Mouse (Mus musculus) lung, adult 2 months (tissue): ENCODE measurements around the gene Dcps. TPM values are rescaled to one million over a fixed set of nuclear protein-coding genes. Genes with fewer than 3 reads are reported as not detected.

Experiments
- DNase-seq: peaks from one replicate; pipeline ENCODE4 v3.0.0; 2022
- H3K4me1 ChIP-seq: fragments of 200-500 bp; 2 replicates; pipeline ENCODE4 v1.6.1; 2011; ENCODE audit warnings: low read length; ENCODE audit not compliant: control insufficient read depth, insufficient read depth
- H3K4me3 ChIP-seq: fragments of 200-500 bp; replicated peaks from 2 replicates; pipeline ENCODE3; 2011; ENCODE audit warnings: low read depth, mild to moderate bottlenecking, control low read depth, low read length; ENCODE audit errors: extremely low read depth
- CTCF ChIP-seq: fragments of 200-500 bp; IDR thresholded peaks from 2 replicates; pipeline ENCODE4 v1.5.1; 2011; ENCODE audit warnings: mild to moderate bottlenecking, low read length, control low read depth; ENCODE audit not compliant: insufficient read depth
- POLR2A ChIP-seq: fragments of 200-500 bp; IDR thresholded peaks from 2 replicates; pipeline ENCODE4 v1.6.1; 2011; ENCODE audit warnings: low read depth, mild to moderate bottlenecking, control low read depth, low read length, borderline replicate concordance; ENCODE audit errors: extremely low read depth
- WGBS: fragments of 180-500 bp; shearing (Covaris S2); methylation state at CpG from one replicate; pipeline ENCODE4 v1.1.7; 2018; 5-methylcytosine and 5-hydroxymethylcytosine counted together
- polyA plus RNA-seq: library from polyadenylated mRNA; depleted of rRNA; stranded (reverse); fragments of >200 nt; gene quantifications from 2 replicates; pipeline ENCODE4 v1.2.3, GENCODE M21; 2012; rRNA removed

The Dcps gene
- polyA plus RNA-seq, 1 experiment: 31.2 TPM

- peaks cover 16% of the 10 kb centered on the region for H3K4me1 ChIP-seq
- WGBS: 71% methylated on average over 4 of the region's 4 CpGs
- DNase-seq: peak; percentile 2
- TF ChIP-seq POLR2A (no peak), CTCF (no peak)
- no peak overlapping the region for H3K4me3 ChIP-seq
Measured at GRCm38 (mm10) chr9:35104711-35105110, 71.2 kb downstream of the Dcps start.

- no peak for TF ChIP-seq POLR2A
- TF ChIP-seq CTCF: no peak
- DNase-seq: peak; percentile 29
- WGBS: 44% methylated on average over 4 of the region's 4 CpGs
- H3K4me3 ChIP-seq: peak overlapping the region; percentile 33
- peaks cover 11% of the 10 kb centered on the region for H3K4me1 ChIP-seq
Measured at GRCm38 (mm10) chr9:35098762-35099161, 77.1 kb downstream of the Dcps start.

GRCm38 (mm10) chr9:35097901-35098300, 78.0 kb downstream of the Dcps start:
- no peak overlapping the region for H3K4me3 ChIP-seq
- TF ChIP-seq CTCF: no peak
- no peak for TF ChIP-seq POLR2A
- 60% methylated on average over 4 of the region's 4 CpGs for WGBS
- peak; percentile 4 for DNase-seq
- H3K4me1 ChIP-seq: peaks cover 11% of the 10 kb centered on the region

GRCm38 (mm10) chr9:35095726-35096125, 80.1 kb downstream of the Dcps start:
- Histone ChIP-seq H3K4me1 (peaks cover 11% of the 10 kb centered on the region), H3K4me3 (no peak overlapping the region)
- no peak for DNase-seq
- TF ChIP-seq POLR2A (no peak), CTCF (no peak)
- 70% methylated on average over 1 of the region's 1 CpGs for WGBS

GRCm38 (mm10) chr9:35093350-35093749, 82.5 kb downstream of the Dcps start:
- no peak for DNase-seq
- TF ChIP-seq POLR2A: no peak
- TF ChIP-seq CTCF: no peak
- peaks cover 2% of the 10 kb centered on the region; the same call in 1 of the 2 replicates for H3K4me1 ChIP-seq
- 87% methylated on average over 3 of the region's 3 CpGs for WGBS
- no peak overlapping the region for H3K4me3 ChIP-seq

GRCm38 (mm10) chr9:35092904-35093303, 83.0 kb downstream of the Dcps start:
- 91% methylated on average over 2 of the region's 2 CpGs for WGBS
- peaks cover 2% of the 10 kb centered on the region; the same call in 1 of the 2 replicates for H3K4me1 ChIP-seq
- TF ChIP-seq CTCF (no peak), POLR2A (no peak)
- no peak for DNase-seq
- H3K4me3 ChIP-seq: no peak overlapping the region

Other genes starting within 250 kb of the Dcps start
- gene St3gal4, start 56.8 kb downstream of the Dcps start, polyA plus RNA-seq: 18.2 and 18.4 TPM in 2 replicates
- 72.4 and 88.1 TPM in 2 replicates for gene Srpr, start 24.1 kb upstream of the Dcps start, polyA plus RNA-seq
- gene Tirap, start 24.2 kb upstream of the Dcps start, polyA plus RNA-seq: 19.9 and 20.8 TPM in 2 replicates
- gene Foxred1, start 35.0 kb upstream of the Dcps start, polyA plus RNA-seq: 12.4 and 18.3 TPM in 2 replicates
- 10.1 and 12.7 TPM in 2 replicates for gene Fam118b, start 91.7 kb upstream of the Dcps start, polyA plus RNA-seq
- 7.5 and 9.0 TPM in 2 replicates for gene Rpusd4, start 91.8 kb upstream of the Dcps start, polyA plus RNA-seq
- 5.4 and 7.1 TPM in 2 replicates for gene Cdon, start 245.1 kb upstream of the Dcps start, polyA plus RNA-seq